Mouse (Mus musculus) embryonic fibroblast, embryonic 13.5 days (primary cell): Measurements from ENCODE around the gene Uchl5.

Experiments
- CTCF ChIP-seq: IDR thresholded peaks from 2 replicates; pipeline ENCODE4 v1.5.1; 2011; ENCODE audit warnings: mild to moderate bottlenecking, control low read depth, low read length, moderate library complexity, borderline replicate concordance; ENCODE audit not compliant: insufficient read depth
- POLR2A ChIP-seq: IDR thresholded peaks from 2 replicates; pipeline ENCODE4 v1.6.1; 2011; ENCODE audit warnings: low read depth, mild to moderate bottlenecking, control low read depth, low read length, moderate library complexity

DNA sequence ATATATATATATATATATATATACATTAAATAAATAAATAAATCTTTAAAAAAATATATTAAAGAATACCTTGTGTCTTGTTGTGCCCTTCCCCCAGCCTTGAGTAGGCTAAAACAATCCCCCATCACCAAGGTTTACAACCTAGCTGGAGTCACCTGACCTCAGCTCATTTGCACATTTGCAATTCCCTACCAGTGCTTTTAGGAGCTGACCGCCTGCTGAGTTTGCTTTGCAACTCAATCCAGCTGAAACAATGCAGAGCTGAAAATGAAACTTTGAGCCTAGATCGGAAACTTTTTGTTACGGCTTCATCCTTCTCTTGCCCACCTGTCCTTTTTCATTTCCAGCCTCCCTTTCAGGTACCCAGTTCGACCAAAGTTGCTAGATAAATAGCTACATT, 45.4 kb upstream of the Uchl5 start:
- TF ChIP-seq CTCF (no peak), POLR2A (no peak)
